Mouse (Mus musculus): ENCODE results near the gene Myo6.
"Not testable (repeated sequence)": the region's sequence is repeated elsewhere in the genome, so short reads cannot be mapped to it uniquely, and the experiment has no call there.

- TF ChIP-seq CTCF (IDR thresholded peaks at IDR 0.05 in 2 of 3, conservative IDR thresholded peaks at IDR 0.05 in 1 of 3; ENCODE audit: control insufficient read depth in 1 of 3, insufficient read depth in 1 of 3, low read depth in 2 of 3, low read length in 3 of 3, poor library complexity in 1 of 3, severe bottlenecking in 1 of 3); MAFK (IDR thresholded peaks at IDR 0.05; ENCODE audit: borderline replicate concordance, low read depth, low read length); EP300 (IDR thresholded peaks at IDR 0.05; ENCODE audit: low read depth in 1 of 2, low read length in 2 of 2): not testable (repeated sequence)
Observed at GRCm38 (mm10) chr9:80321051-80321887, 156.4 kb downstream of the Myo6 start.

Data from MEL (cell line).